Mouse (Mus musculus) embryonic facial prominence, embryonic 10.5 days (tissue): ENCODE measurements around the gene Misp. TPM values are rescaled to one million over a fixed set of nuclear protein-coding genes. Genes with fewer than 3 reads are reported as not detected.

ENCODE experiments used
- DNase-seq: peaks from one replicate; pipeline ENCODE4 v3.0.0-alpha.2; 2017; ENCODE audit warnings: low spot score
- H3K27ac ChIP-seq: fragments of 300-500 bp; sonication (generic); replicated peaks from 2 replicates; pipeline ENCODE4 v1.5.1; 2016; ENCODE audit warnings: mild to moderate bottlenecking
- H3K27me3 ChIP-seq: fragments of 300-500 bp; sonication (generic); replicated peaks from 2 replicates; pipeline ENCODE4 v1.6.1; 2016; ENCODE audit warnings: low read depth, mild to moderate bottlenecking; ENCODE audit not compliant: poor library complexity, severe bottlenecking
- H3K36me3 ChIP-seq: fragments of 300-500 bp; sonication (generic); replicated peaks from 2 replicates; pipeline ENCODE4 v1.6.1; 2016; ENCODE audit warnings: mild to moderate bottlenecking, moderate library complexity
- H3K4me1 ChIP-seq: fragments of 300-500 bp; sonication (generic); 2 replicates; pipeline ENCODE4 v1.6.1; 2016
- H3K4me3 ChIP-seq: fragments of 300-500 bp; sonication (generic); 2 replicates; pipeline ENCODE4 v1.5.1; 2016; ENCODE audit warnings: mild to moderate bottlenecking, moderate library complexity
- H3K9me3 ChIP-seq: fragments of 300-500 bp; sonication (generic); 2 replicates; pipeline ENCODE4 v1.6.1; 2016; ENCODE audit warnings: mild to moderate bottlenecking
- WGBS: fragments of 180-500 bp; shearing (Covaris S2); methylation state at CpG from one replicate; pipeline ENCODE4 v1.1.7; 2016; 5-methylcytosine and 5-hydroxymethylcytosine counted together
- microRNA-seq: library from miRNA; unstranded; fragments of <30 nt; microRNA quantifications from one replicate; pipeline ENCODE4, GENCODE M21; 2017
- polyA plus RNA-seq: library from polyadenylated mRNA; unstranded; fragments of >200 nt; fragmentation: Nextera tagmentation; extraction: Ambion mirVana; gene quantifications from 2 replicates; pipeline ENCODE4 v1.2.1, GENCODE M21; 2016

The Misp gene
- polyA plus RNA-seq, 1 experiment from 2014 or later: 2.2 TPM

DNA sequence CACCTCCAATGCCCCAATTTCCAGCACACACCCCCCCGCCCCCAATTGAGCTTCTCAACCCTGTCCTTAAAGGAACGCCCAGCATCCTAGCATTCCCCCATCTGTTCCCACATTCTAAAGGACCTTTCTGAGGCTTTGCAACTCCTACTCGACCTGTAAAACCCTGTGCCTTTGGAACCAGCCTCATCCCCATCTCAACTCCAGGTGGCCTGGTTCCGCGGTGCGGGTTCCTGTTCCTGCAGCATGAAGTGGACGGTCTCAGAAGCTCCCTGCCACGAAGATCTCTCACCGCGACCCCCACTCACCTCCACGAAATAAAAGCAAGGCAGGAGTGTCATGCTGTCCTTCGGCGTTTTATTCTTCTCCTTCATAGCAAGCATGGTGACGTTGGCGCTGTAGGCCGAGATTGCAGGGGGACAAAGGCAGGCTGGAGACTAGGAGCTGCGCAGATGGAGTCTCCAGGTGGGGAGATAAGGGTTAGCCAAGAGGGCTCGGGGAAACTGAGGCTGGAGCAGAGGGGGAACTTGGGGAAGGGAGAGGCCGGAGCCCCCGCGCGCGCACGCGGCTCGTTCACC, 53.0 kb downstream of the Misp start:
- 2% methylated on average over 26 of the region's 26 CpGs for WGBS

DNA sequence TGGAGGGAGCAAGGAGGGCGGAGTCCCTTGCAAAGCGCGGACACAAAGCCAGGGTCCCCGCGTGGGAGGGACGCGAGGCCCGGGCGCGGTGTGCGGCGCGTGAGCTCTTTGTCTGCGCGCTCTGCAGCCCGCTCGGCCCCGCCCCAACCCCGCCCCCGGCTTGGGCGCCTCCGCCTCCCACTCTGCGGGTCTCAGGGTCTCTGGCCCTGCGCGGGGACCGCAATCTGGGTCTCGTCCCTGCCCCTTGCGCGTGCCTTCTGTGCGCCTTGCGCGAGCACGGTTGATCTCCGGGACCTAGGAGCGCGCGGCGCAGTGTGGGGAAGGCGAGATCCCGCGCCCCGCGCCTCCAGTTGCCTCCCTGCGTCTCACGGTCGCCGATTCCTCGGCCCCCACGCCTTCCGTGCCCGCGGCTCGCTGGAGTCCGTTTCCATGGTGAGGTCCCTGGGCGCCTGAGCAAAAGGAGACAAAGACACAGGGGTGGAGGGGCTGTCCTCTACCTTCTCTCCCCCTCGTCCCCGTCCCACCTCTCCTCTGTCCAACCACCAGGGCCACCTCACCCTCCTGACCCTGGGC, 53.6 kb downstream of the Misp start, which contains the start of the genes Prtn3 and Plppr3:
Gene Prtn3 (plus strand): TSS at position 187 of the 573 bp plus-strand sequence.
Gene Plppr3 (minus strand): TSS at position 345 of the 573 bp plus-strand sequence.
- Histone ChIP-seq H3K9me3 (no peaks in the 10 kb centered on the region), H3K4me1 (peaks cover 50% of the 10 kb centered on the region), H3K36me3 (peaks cover 34% of the 10 kb centered on the region), H3K27me3 (peaks cover 5% of the 10 kb centered on the region; the same call in 1 of the 2 replicates), H3K27ac (peak within 1 kb of the TSS; percentile 98), H3K4me3 (peak within 1 kb of the TSS; percentile 91)
- under 1% methylated on average over 57 of the region's 57 CpGs for WGBS
- peak; percentile 89 for DNase-seq

More for the DNA sequence above, 53.0 kb downstream of the Misp start:
- H3K4me1 ChIP-seq: peaks cover 48% of the 10 kb centered on the region
- 0 out of 2 replicates have a peak, but pooled peaks cover 4% of the 10 kb centered on the region for H3K27me3 ChIP-seq
- no peaks in the 10 kb centered on the region for H3K9me3 ChIP-seq
- H3K4me3 ChIP-seq: peak overlapping the region; percentile 91
- peaks cover 40% of the 10 kb centered on the region for H3K36me3 ChIP-seq
- H3K27ac ChIP-seq: peak overlapping the region; percentile 98
- no peak for DNase-seq

DNA sequence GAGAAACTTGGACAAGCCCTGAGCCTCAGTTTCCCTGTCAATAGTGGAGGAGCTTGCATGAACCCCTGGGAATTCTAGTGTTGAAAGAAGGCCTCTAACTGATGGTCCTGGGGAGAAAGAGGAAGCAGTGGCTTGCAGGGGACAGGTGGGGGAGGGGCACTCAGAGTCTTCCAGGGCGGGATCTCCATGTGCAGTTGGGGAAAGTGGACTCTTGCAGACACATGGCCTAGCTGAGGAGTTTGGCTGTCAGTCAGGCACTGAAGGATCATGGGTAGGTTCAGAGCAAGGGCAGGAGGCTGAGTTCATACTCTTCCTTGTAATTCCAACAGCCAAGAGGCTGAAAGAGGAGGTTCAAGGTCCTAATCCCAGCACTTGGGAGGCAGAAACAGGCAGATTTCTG, 56.4 kb downstream of the Misp start:
- no peak for DNase-seq
- WGBS: 45% methylated on average over 1 of the region's 1 CpGs
- H3K9me3 ChIP-seq: no peaks in the 10 kb centered on the region
- H3K4me1 ChIP-seq: peaks cover 69% of the 10 kb centered on the region
- H3K27ac ChIP-seq: no peak overlapping the region
- H3K27me3 ChIP-seq: peaks cover 33% of the 10 kb centered on the region
- peaks cover 8% of the 10 kb centered on the region for H3K36me3 ChIP-seq
- no peak overlapping the region for H3K4me3 ChIP-seq

DNA sequence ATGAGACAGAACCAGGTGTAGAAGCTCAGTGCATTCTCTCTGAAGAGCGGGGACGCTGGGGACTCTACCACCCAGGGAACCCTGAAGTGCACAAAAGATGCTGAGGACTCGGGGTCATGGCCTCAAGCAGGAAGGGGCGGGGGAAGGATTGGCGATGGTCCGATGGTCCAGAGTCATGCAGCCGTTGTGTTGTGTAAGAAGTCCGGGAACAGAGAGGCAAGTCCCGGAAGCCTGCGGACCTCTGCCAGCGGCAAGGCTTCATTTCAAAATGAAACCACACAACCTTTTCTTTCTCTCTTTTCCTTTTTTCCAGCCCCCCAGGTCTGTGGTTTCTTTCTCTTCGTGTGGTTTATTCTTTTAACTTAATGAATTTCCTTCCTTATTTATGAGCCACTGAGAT, 57.0 kb downstream of the Misp start:
- peaks cover 69% of the 10 kb centered on the region for H3K4me1 ChIP-seq
- 55% methylated on average over 12 of the region's 12 CpGs for WGBS

DNA sequence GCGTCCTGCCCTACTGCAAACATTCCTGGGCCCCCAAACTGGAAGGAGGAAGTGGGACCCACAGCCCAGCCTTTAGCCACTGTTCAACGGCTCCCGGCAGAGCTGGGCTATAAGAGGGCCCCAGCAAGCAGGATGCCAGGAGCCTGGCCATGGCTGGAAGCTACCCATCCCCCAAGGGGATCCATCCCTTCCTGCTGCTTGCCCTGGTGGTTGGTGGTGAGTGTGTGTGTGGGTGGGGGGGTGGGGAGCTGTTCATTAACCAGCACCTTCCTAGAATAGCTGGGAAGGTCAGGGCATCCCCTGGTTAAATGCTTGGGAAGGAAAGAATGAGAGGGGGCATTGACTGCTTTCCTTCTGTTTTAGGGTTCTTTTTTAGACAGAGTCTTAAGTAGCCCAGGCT, 58.7 kb downstream of the Misp start:
- Histone ChIP-seq H3K27ac (no peak overlapping the region), H3K36me3 (no peaks in the 10 kb centered on the region), H3K4me3 (no peak overlapping the region), H3K27me3 (peaks cover 57% of the 10 kb centered on the region), H3K4me1 (peaks cover 62% of the 10 kb centered on the region), H3K9me3 (no peaks in the 10 kb centered on the region)
- 51% methylated on average over 3 of the region's 3 CpGs for WGBS
- DNase-seq: no peak

More for the DNA sequence above, 57.0 kb downstream of the Misp start:
- Histone ChIP-seq H3K27ac (no peak overlapping the region), H3K9me3 (no peaks in the 10 kb centered on the region), H3K4me3 (no peak overlapping the region), H3K36me3 (peaks cover 2% of the 10 kb centered on the region; the same call in 1 of the 2 replicates), H3K27me3 (peaks cover 39% of the 10 kb centered on the region)
- no peak for DNase-seq

Small RNA genes lying within 50 kb of the gene (microRNA-seq; reads per million reads assigned to microRNA genes)
- 0.91 reads per million for gene Mir6910

Other genes with a start within 250 kb of the Misp start
- not detected in 2 replicates for gene Theg, start 233.7 kb upstream of the Misp start, polyA plus RNA-seq
- gene C2cd4c, start 207.0 kb upstream of the Misp start, polyA plus RNA-seq: 0.03 TPM in 1 of 2 replicates, not detected in the other
- 20.0 and 21.5 TPM in 2 replicates for gene Shc2, start 183.1 kb upstream of the Misp start, polyA plus RNA-seq
- gene Odf3l2, start 175.3 kb upstream of the Misp start, polyA plus RNA-seq: not detected in 2 replicates
- 2.5 and 3.2 TPM in 2 replicates for gene Madcam1, start 156.4 kb upstream of the Misp start, polyA plus RNA-seq
- gene Tpgs1, start 151.6 kb upstream of the Misp start, polyA plus RNA-seq: 62.6 and 63.5 TPM in 2 replicates
- 240 and 250 TPM in 2 replicates for gene Cdc34, start 138.8 kb upstream of the Misp start, polyA plus RNA-seq
- 0.88 and 1.5 TPM in 2 replicates for gene Gzmm, start 132.0 kb upstream of the Misp start, polyA plus RNA-seq
- 591 and 608 TPM in 2 replicates for gene Bsg, start 116.5 kb upstream of the Misp start, polyA plus RNA-seq
- 0.04 TPM in 1 of 2 replicates, not detected in the other for gene Hcn2, start 104.4 kb upstream of the Misp start, polyA plus RNA-seq
- 52.8 and 54.3 TPM in 2 replicates for gene Polrmt, start 74.4 kb upstream of the Misp start, polyA plus RNA-seq
- gene Fgf22, start 65.9 kb upstream of the Misp start, polyA plus RNA-seq: 0.46 TPM in 1 of 2 replicates, not detected in the other
- gene Rnf126, start 54.0 kb upstream of the Misp start, polyA plus RNA-seq: 125 and 126 TPM in 2 replicates
- gene Fstl3, start 43.7 kb upstream of the Misp start, polyA plus RNA-seq: 1.9 and 2.2 TPM in 2 replicates
- 0.05 TPM in 1 of 2 replicates, not detected in the other for gene Prss57, start 30.0 kb upstream of the Misp start, polyA plus RNA-seq
- 127 and 129 TPM in 2 replicates for gene Palm, start 27.4 kb upstream of the Misp start, polyA plus RNA-seq
- gene Ptbp1, start 33.4 kb downstream of the Misp start, polyA plus RNA-seq: 406 and 416 TPM in 2 replicates
- 9.3 and 12.3 TPM in 2 replicates for gene Prtn3, start 53.5 kb downstream of the Misp start, polyA plus RNA-seq
- gene Plppr3, start 53.6 kb downstream of the Misp start, polyA plus RNA-seq: 123 and 139 TPM in 2 replicates
- 0.20 TPM in 1 of 2 replicates, not detected in the other for gene Elane, start 65.3 kb downstream of the Misp start, polyA plus RNA-seq
- not detected in 2 replicates for gene Cfd, start 69.9 kb downstream of the Misp start, polyA plus RNA-seq
- 63.6 and 68.1 TPM in 2 replicates for gene Med16, start 87.9 kb downstream of the Misp start, polyA plus RNA-seq
- 3.4 TPM in 1 of 2 replicates, not detected in the other for gene Gm26602, start 89.9 kb downstream of the Misp start, polyA plus RNA-seq
- gene Kiss1r, start 96.0 kb downstream of the Misp start, polyA plus RNA-seq: 0.33 and 0.37 TPM in 2 replicates
- 125 and 136 TPM in 2 replicates for gene R3hdm4, start 100.2 kb downstream of the Misp start, polyA plus RNA-seq
- 15.7 and 18.0 TPM in 2 replicates for gene Arid3a, start 106.1 kb downstream of the Misp start, polyA plus RNA-seq
- gene Wdr18, start 139.2 kb downstream of the Misp start, polyA plus RNA-seq: 166 TPM in 2 replicates
- gene Grin3b, start 149.7 kb downstream of the Misp start, polyA plus RNA-seq: 0.13 and 0.44 TPM in 2 replicates
- gene Tmem259, start 163.3 kb downstream of the Misp start, polyA plus RNA-seq: 12.3 and 12.4 TPM in 2 replicates
- 234 and 253 TPM in 2 replicates for gene Cnn2, start 167.6 kb downstream of the Misp start, polyA plus RNA-seq
- 2.9 and 3.2 TPM in 2 replicates for gene Abca7, start 175.5 kb downstream of the Misp start, polyA plus RNA-seq
- 11.2 and 11.3 TPM in 2 replicates for gene Arhgap45, start 195.7 kb downstream of the Misp start, polyA plus RNA-seq
- 312 and 316 TPM in 2 replicates for gene Polr2e, start 218.8 kb downstream of the Misp start, polyA plus RNA-seq
- 618 and 672 TPM in 2 replicates for gene Gpx4, start 226.2 kb downstream of the Misp start, polyA plus RNA-seq